Mouse (Mus musculus): Measurements from ENCODE around the gene Tgfb2.

The Tgfb2 gene

DNA sequence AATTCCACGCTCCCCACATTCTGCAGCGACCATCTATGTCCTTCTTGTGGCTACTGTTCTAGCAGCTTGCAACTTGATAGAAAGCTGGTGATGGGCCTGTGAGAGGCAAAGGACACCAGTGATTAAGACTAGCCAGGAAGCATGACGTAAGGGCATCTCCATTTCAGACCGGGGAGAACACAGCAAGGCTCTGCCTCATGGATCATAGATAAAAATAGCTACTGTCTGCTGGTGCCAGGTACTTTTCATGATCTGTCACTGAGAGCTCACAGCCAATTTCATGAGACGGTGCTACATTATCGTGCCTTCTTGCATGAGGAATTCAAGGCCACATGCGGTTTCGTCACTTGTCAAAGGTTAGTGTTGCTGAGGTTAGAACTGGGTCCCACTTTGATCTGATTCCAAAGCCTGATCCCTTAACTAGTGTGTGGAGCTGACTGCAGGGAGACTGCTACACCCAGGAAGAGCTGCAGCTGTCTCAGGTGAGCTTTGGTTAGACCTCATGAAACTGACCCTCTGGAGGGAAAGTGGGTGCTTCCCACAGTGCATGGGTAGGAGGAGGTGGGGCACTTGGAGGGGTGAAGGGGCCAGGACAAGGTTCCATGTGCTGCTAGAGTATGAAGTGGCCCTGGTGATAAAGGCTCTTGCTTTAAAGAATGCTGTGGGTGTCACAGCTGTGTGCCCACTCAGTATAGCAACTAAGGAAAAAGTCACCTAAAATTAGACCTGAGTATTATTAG lies 118.6 kb downstream of the Tgfb2 start:
- in situ Hi-C loops (cut with MboI, MseI), result no loop called here

DNA sequence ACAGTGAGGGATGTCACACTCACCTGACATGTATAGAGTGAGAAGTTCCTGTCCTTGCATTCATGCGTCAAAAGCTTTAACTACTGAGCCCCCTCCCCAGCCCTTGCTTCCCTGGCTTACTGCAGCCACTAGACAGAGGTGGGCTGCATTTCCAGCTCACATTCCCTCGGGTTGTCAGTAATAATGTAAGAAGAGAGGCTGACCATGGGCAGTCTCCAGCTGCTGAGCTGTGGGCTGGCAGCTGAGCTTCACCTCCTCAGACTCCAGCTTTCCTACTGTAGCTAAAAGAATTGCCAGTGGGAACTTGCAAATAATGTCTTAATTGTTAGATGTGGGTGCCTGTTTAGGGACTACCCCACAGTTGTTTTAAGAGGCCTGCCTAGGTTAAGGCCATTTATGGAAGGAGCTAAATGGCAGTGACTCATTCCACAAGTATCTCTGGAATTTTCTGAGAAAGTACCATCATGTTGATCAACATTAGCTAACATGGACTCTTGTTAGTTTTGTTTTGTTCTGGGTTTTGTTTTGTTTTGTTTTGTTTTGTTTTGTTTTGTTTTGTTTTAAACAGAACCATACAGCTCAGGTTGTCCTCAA lies 120.1 kb downstream of the Tgfb2 start:
- in situ Hi-C loops (cut with MboI, MseI), result no loop called here

DNA sequence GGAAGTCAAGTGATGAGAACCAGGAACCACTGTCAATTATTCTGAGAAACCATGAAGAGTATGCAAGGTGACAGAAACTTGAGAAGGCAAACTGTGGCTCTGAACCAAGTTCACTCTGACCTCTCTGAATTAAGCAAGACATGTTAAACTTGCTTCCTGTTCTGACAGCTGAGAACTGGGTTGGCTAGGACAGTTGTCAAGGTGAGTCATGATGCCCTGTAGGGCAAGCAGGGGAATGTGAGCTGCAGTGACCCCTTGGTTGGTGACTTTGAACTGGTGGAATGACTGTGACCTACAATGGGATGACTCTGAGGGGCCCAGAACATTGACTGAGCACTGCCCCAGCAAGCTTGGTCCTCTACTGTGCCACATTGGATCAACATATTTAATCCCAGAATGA lies 121.9 kb downstream of the Tgfb2 start:
- in situ Hi-C loops (cut with MboI, MseI), result no loop called here

DNA sequence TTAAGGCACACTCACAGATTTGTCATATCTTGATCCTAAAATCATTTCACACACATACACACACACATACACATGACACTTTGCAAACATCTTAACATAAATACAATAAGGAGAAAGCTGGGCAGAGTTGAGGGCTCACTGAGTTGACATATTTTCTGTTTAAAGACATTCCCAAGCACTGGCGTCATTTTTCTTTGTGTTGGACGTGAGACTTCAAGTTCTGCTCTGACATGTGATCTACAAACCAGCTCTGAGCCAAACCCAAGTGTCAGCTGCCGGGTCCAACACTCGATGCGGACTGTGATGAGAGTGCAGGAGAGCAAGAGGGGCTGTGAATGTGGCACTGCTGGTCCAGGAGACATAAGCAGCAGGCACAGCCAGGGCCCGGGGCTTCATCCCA lies 123.7 kb downstream of the Tgfb2 start:
- in situ Hi-C loops (cut with MboI, MseI), result no loop called here

DNA sequence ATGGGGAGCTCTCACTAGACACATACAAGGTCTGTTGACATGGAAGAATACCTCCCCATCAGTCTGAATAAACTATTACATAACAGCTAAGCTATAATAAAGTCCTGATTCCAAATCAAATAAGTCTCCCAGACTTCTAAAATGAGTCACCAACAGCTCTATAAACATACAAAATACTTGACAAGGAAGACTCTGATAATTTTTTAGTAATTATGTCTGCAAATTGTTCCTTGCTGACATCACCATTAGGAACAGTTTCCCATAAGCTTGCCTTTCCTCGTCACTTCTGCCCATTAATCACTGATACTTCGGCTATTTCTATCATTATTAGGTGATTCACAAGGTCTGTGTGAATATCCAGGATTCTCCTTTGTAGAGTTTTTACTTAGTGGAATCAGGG lies 124.1 kb downstream of the Tgfb2 start:
- in situ Hi-C loops (cut with MboI, MseI), result no loop called here

DNA sequence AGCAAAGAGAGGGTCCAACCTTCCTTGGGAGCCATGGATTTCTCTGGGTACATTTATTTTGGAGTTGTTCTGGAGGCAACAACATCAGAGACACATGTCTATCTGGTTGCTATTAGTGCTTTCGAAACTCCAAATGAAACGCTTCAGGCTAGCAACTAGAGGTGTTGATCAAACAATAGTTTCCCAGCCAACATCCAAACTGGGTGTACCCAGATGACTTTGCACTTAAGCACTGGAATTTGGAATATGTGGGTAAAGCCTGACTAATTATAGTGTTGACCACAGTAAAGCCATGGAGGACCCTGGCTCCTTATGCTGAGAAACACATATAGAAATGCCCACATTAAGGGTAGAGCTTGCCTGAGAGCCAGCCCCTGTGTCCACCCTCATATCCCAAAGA lies 124.7 kb downstream of the Tgfb2 start:
- in situ Hi-C loops (cut with MboI, MseI), result no loop called here

DNA sequence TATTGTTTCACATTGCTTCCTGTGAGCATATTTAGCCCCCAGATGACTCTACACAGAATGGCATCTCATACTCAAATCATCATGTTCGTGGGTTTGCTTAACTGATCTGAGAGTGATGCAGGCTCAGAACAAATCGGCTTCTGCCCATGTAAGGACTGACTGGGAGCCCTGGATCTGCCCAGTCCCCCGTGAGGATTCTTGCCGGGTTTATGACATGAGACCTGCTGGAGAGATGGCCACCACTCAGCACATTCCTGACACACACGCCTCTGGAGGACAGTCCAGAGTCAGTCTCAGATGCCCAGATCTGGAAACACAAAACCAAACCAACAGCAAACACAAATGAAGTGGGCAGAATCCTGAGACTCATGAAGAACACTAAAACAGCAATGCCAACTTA lies 128.5 kb downstream of the Tgfb2 start:
- in situ Hi-C loops (cut with MboI, MseI), result no loop called here

DNA sequence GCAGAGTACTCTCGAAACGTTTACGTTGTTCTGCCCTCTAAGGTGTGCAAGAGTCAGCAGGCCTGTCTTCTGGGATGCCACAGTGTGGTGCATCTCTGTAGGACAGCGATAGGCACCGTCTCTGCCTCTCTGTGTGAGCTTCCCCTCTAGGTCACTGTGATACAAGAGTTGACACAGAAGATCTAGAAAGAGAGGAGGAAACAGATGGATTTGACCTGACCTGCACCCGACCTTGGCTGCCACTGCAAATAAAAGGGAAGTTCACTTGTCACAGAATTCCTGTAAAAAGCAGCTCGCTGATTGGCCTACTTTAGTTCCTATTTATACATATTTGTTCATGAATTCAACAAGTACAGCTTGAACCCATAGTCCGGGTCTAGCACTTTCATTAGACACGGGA lies 130.2 kb downstream of the Tgfb2 start:
- in situ Hi-C loops (cut with MboI, MseI), result no loop called here

DNA sequence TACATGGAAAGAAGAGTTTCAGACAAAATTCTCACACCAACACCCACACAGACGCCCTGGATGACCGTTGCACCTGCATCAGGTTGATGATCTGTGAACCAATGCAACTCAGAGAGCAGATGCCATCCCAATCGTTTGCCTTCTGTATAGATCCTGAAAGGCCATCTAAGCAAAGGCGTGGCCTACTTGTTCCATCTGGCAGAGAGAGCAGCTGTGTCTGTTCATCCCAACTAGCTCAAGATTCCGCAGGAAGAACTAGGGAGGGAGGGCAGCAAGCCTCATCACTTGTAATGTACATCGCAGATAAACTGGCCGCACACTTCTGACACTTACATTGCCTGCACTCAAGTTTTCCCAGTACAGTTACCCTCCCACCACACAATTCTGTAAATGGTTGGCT lies 130.7 kb downstream of the Tgfb2 start:
- in situ Hi-C loops (cut with MboI, MseI), result no loop called here

All from T-helper 17 cell (primary cell).